Mouse (Mus musculus): ENCODE results near the gene Tacc3. TPM values are rescaled to one million over a fixed set of nuclear protein-coding genes. Genes with fewer than 3 reads are reported as not detected.

The Tacc3 gene
- polyA plus RNA-seq, 1 experiment: 237 TPM

GRCm38 (mm10) chr5:33658664-33659050 lies 729 bp downstream of the Tacc3 start:
- TF ChIP-seq CTCF (IDR thresholded peaks at IDR 0.05; ENCODE audit: control insufficient read depth, insufficient read depth, low read length): no peak
- TF ChIP-seq POLR2A (IDR thresholded peaks at IDR 0.05; ENCODE audit: borderline replicate concordance, control insufficient read depth, low read depth, low read length): no peak
- peak overlapping the region; percentile 96 for H3K27ac ChIP-seq (ENCODE audit: control insufficient read depth, insufficient read depth, low read depth, low read length, poor library complexity)
- peaks cover 1% of the 10 kb centered on the region; the same call in 1 of the 2 replicates for H3K4me1 ChIP-seq (ENCODE audit: control insufficient read depth, insufficient read depth, low read length)

DNA sequence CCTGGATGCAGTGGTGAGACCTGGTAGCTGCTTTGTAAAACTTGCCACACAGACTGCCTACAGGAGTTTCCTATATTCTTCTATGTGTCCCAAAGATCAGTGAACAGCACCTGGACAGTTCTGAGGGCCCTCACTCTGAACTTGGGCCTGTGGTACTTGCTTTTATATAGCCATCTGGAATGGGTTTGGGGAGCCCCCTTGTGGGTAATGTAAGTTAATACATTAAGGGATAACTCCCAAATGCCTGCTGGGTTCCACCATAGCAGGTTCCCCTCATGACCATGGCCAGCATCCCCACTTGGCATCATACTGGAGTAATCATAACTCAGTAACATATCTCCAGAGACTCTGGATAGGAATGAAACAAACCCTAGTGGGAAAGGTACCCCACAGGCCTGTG lies 10.3 kb downstream of the Tacc3 start:
- Histone ChIP-seq H3K27ac (ENCODE audit: control insufficient read depth, insufficient read depth, low read depth, low read length, poor library complexity) (no peak overlapping the region), H3K4me3 (replicated peaks; ENCODE audit: control insufficient read depth, low read depth, low read length) (no peak overlapping the region), H3K4me1 (ENCODE audit: control insufficient read depth, insufficient read depth, low read length) (no peaks in the 10 kb centered on the region)
- TF ChIP-seq POLR2A (IDR thresholded peaks at IDR 0.05; ENCODE audit: borderline replicate concordance, control insufficient read depth, low read depth, low read length): no peak
- TF ChIP-seq CTCF (IDR thresholded peaks at IDR 0.05; ENCODE audit: control insufficient read depth, insufficient read depth, low read length): no peak

More at GRCm38 (mm10) chr5:33658664-33659050, 729 bp downstream of the Tacc3 start:
- peak overlapping the region; percentile 88 for H3K4me3 ChIP-seq (replicated peaks; ENCODE audit: control insufficient read depth, low read depth, low read length)
- under 1% methylated on average over 26 of the region's 26 CpGs for WGBS

- WGBS: 30% methylated on average over 5 of the region's 5 CpGs
- Histone ChIP-seq H3K27ac (ENCODE audit: control insufficient read depth, insufficient read depth, low read depth, low read length, poor library complexity) (no peak overlapping the region), H3K4me3 (replicated peaks; ENCODE audit: control insufficient read depth, low read depth, low read length) (no peak overlapping the region), H3K4me1 (ENCODE audit: control insufficient read depth, insufficient read depth, low read length) (no peaks in the 10 kb centered on the region)
- TF ChIP-seq POLR2A (IDR thresholded peaks at IDR 0.05; ENCODE audit: borderline replicate concordance, control insufficient read depth, low read depth, low read length) (no peak), CTCF (IDR thresholded peaks at IDR 0.05; ENCODE audit: control insufficient read depth, insufficient read depth, low read length) (no peak)
These were observed 13.7 kb downstream of the Tacc3 start for GRCm38 (mm10) chr5:33671659-33672058.

GRCm38 (mm10) chr5:33674439-33674838 lies 16.5 kb downstream of the Tacc3 start:
- WGBS: 89% methylated on average over 3 of the region's 3 CpGs
- no peak overlapping the region for H3K4me3 ChIP-seq (replicated peaks; ENCODE audit: control insufficient read depth, low read depth, low read length)
- H3K4me1 ChIP-seq (ENCODE audit: control insufficient read depth, insufficient read depth, low read length): no peaks in the 10 kb centered on the region
- no peak overlapping the region for H3K27ac ChIP-seq (ENCODE audit: control insufficient read depth, insufficient read depth, low read depth, low read length, poor library complexity)
- TF ChIP-seq POLR2A (IDR thresholded peaks at IDR 0.05; ENCODE audit: borderline replicate concordance, control insufficient read depth, low read depth, low read length) (no peak), CTCF (IDR thresholded peaks at IDR 0.05; ENCODE audit: control insufficient read depth, insufficient read depth, low read length) (no peak)

- 0% methylated on average over 1 of the region's 1 CpGs for WGBS
- H3K27ac ChIP-seq (ENCODE audit: control insufficient read depth, insufficient read depth, low read depth, low read length, poor library complexity): no peak overlapping the region
- TF ChIP-seq POLR2A (IDR thresholded peaks at IDR 0.05; ENCODE audit: borderline replicate concordance, control insufficient read depth, low read depth, low read length) (no peak), CTCF (IDR thresholded peaks at IDR 0.05; ENCODE audit: control insufficient read depth, insufficient read depth, low read length) (peak; percentile 60; the same call in 1 of the 2 replicates)
- no peak overlapping the region for H3K4me3 ChIP-seq (replicated peaks; ENCODE audit: control insufficient read depth, low read depth, low read length)
- H3K4me1 ChIP-seq (ENCODE audit: control insufficient read depth, insufficient read depth, low read length): no peaks in the 10 kb centered on the region
These were observed 18.0 kb downstream of the Tacc3 start for GRCm38 (mm10) chr5:33675964-33676363.

DNA sequence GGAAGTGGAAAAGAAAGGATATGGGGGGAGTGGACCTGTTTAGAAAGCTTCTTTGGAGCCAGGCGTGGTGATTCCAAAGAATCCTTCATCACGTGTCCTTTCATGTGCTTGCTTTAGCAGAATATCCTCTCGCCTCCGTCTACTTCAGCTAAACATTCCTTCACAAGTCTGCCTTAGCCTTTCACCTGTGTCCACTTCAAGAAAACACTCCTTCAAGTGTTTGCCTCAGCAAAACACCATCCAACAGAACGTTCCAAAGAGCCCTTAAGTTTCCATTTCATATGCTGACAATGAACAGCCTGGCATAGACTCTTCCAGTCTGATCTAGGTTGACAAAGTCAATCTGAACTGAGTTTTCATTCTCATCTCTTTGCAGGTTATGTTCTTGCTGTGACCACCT lies 20.3 kb downstream of the Tacc3 start:
- 86% methylated on average over 5 of the region's 5 CpGs for WGBS
- Histone ChIP-seq H3K27ac (ENCODE audit: control insufficient read depth, insufficient read depth, low read depth, low read length, poor library complexity) (no peak overlapping the region), H3K4me1 (ENCODE audit: control insufficient read depth, insufficient read depth, low read length) (no peaks in the 10 kb centered on the region), H3K4me3 (replicated peaks; ENCODE audit: control insufficient read depth, low read depth, low read length) (no peak overlapping the region)
- no peak for TF ChIP-seq CTCF (IDR thresholded peaks at IDR 0.05; ENCODE audit: control insufficient read depth, insufficient read depth, low read length)
- TF ChIP-seq POLR2A (IDR thresholded peaks at IDR 0.05; ENCODE audit: borderline replicate concordance, control insufficient read depth, low read depth, low read length): no peak

DNA sequence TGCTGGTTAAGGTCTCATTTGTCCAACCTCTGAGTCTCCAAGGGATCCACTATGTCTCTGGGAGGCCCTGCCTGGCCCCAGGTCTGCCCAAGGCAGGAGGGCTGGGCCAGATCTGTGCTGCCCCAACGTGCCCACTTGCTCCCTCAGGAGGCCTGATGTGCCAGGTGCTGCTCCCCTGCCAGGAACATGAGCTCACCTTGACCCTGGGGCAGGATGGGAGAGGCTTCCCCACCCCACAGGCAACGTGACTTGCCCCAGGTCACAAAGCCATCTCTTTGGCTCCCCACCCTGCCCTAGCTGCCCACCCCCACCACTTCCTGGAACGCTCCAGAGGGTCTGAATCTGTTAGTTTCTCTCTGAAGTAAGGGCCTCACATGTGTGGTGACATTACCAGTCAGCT lies 23.1 kb downstream of the Tacc3 start:
- Histone ChIP-seq H3K4me1 (ENCODE audit: control insufficient read depth, insufficient read depth, low read length) (no peaks in the 10 kb centered on the region), H3K4me3 (replicated peaks; ENCODE audit: control insufficient read depth, low read depth, low read length) (no peak overlapping the region), H3K27ac (ENCODE audit: control insufficient read depth, insufficient read depth, low read depth, low read length, poor library complexity) (no peak overlapping the region; the same call in 1 of the 2 replicates)
- 34% methylated on average over 3 of the region's 3 CpGs for WGBS
- TF ChIP-seq POLR2A (IDR thresholded peaks at IDR 0.05; ENCODE audit: borderline replicate concordance, control insufficient read depth, low read depth, low read length) (no peak), CTCF (IDR thresholded peaks at IDR 0.05; ENCODE audit: control insufficient read depth, insufficient read depth, low read length) (no peak)

GRCm38 (mm10) chr5:33681611-33682388 lies 23.9 kb downstream of the Tacc3 start:
- H3K4me1 ChIP-seq (ENCODE audit: control insufficient read depth, insufficient read depth, low read length): no peaks in the 10 kb centered on the region
- H3K4me3 ChIP-seq (replicated peaks; ENCODE audit: control insufficient read depth, low read depth, low read length): no peak overlapping the region
- TF ChIP-seq POLR2A (IDR thresholded peaks at IDR 0.05; ENCODE audit: borderline replicate concordance, control insufficient read depth, low read depth, low read length): no peak
- no peak for TF ChIP-seq CTCF (IDR thresholded peaks at IDR 0.05; ENCODE audit: control insufficient read depth, insufficient read depth, low read length)
- H3K27ac ChIP-seq (ENCODE audit: control insufficient read depth, insufficient read depth, low read depth, low read length, poor library complexity): no peak overlapping the region; the same call in 1 of the 2 replicates
- 19% methylated on average over 15 of the region's 15 CpGs for WGBS
